Mouse (Mus musculus) intestine, embryonic 15.5 days (tissue): ENCODE results near the gene Sel1l3. TPM values are rescaled to one million over a fixed set of nuclear protein-coding genes. Genes with fewer than 3 reads are reported as not detected.

Experiments used
- ATAC-seq: fragments of 200-750 bp; cut with Nextera tagmentation; 2 replicates; pipeline ENCODE4 v1.8.0; 2017; ENCODE audit warnings: moderate TSS enrichment, moderate library complexity
- H3K27ac ChIP-seq: fragments of 300-500 bp; sonication (generic); 2 replicates; pipeline ENCODE4 v1.5.1; 2015; ENCODE audit warnings: mild to moderate bottlenecking, inconsistent platforms
- H3K27me3 ChIP-seq: fragments of 300-500 bp; sonication (generic); replicated peaks from 2 replicates; pipeline ENCODE4 v1.6.1; 2015; ENCODE audit warnings: inconsistent platforms
- H3K36me3 ChIP-seq: fragments of 300-500 bp; sonication (generic); 2 replicates; pipeline ENCODE4 v1.6.1; 2015; ENCODE audit warnings: inconsistent platforms
- H3K4me1 ChIP-seq: fragments of 300-500 bp; sonication (generic); replicated peaks from 2 replicates; pipeline ENCODE4 v1.6.1; 2015; ENCODE audit warnings: inconsistent platforms
- H3K4me2 ChIP-seq: fragments of 300-500 bp; sonication (generic); replicated peaks from 2 replicates; pipeline ENCODE4 v1.6.1; 2015; ENCODE audit warnings: mild to moderate bottlenecking, inconsistent platforms
- H3K4me3 ChIP-seq: fragments of 300-500 bp; sonication (generic); replicated peaks from 2 replicates; pipeline ENCODE4 v1.5.1; 2015; ENCODE audit warnings: inconsistent platforms
- H3K9ac ChIP-seq: fragments of 300-500 bp; sonication (generic); 2 replicates; pipeline ENCODE4 v1.6.1; 2015; ENCODE audit warnings: inconsistent platforms
- H3K9me3 ChIP-seq: fragments of 300-500 bp; sonication (generic); 2 replicates; pipeline ENCODE4 v1.6.1; 2016; ENCODE audit warnings: inconsistent platforms
- WGBS: fragments of 180-500 bp; shearing (Covaris S2); methylation state at CpG from one replicate; pipeline ENCODE4 v1.1.7; 2015; 5-methylcytosine and 5-hydroxymethylcytosine counted together
- polyA plus RNA-seq: library from polyadenylated mRNA; unstranded; fragments of >200 nt; fragmentation: Nextera tagmentation; extraction: Ambion mirVana; gene quantifications from 2 replicates; pipeline ENCODE4 v1.2.1, GENCODE M21; 2015

Gene Sel1l3
- polyA plus RNA-seq, 1 experiment from 2014 or later: 12.2 TPM

DNA sequence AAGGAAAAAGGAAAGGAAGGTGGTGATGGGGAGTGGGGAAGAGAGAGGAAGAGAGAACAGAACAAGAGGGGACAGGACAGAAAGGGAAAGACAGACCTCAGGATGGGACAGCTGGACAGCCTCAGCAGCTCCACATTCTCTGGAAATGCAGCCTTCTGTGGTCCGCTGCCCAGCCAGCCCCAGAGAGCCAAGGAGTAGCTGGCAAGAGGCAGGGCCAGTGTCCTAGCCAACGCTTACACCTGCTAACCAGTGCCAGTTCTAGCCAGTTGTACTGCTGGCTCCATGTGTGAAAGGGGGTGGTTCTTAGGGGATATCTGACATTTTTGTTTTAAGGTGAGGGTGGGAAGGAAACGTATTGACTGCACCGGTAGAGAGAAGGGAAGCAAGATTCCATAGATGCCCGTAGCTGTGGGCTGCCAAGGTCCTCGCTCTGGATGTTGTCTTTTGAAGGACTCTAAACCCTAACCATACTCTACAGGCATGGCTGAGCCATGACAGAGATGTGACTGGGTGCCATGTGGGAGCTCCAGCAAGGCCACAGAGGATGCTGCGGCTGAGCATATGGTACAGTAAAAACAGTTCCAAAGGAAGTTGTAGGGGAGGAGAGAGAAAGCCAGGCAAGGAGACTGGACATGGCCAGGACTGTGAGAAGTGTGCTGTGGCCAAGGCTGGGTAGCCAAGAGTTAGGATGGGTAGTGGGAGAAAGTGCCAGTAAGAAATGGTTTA is 64.6 kb downstream of the Sel1l3 start:
- H3K4me2 ChIP-seq: no peak overlapping the region
- no peaks in the 10 kb centered on the region for H3K4me1 ChIP-seq
- no peak overlapping the region for H3K27ac ChIP-seq
- 86% methylated on average over 7 of the region's 7 CpGs for WGBS
- H3K27me3 ChIP-seq: no peaks in the 10 kb centered on the region
- no peak overlapping the region for H3K9ac ChIP-seq
- H3K4me3 ChIP-seq: no peak overlapping the region
- peaks cover 3% of the 10 kb centered on the region; the same call in 1 of the 2 replicates for H3K36me3 ChIP-seq
- no peak for ATAC-seq
- no peaks in the 10 kb centered on the region for H3K9me3 ChIP-seq

- Histone ChIP-seq H3K27ac (no peak overlapping the region), H3K27me3 (no peaks in the 10 kb centered on the region), H3K9ac (no peak overlapping the region), H3K9me3 (no peaks in the 10 kb centered on the region), H3K36me3 (peaks cover 3% of the 10 kb centered on the region; the same call in 1 of the 2 replicates), H3K4me2 (no peak overlapping the region), H3K4me1 (no peaks in the 10 kb centered on the region), H3K4me3 (no peak overlapping the region)
- ATAC-seq: no peak
- WGBS: 39% methylated on average over 8 of the region's 8 CpGs
Observed at GRCm38 (mm10) chr5:53148160-53148923, 65.4 kb downstream of the Sel1l3 start.

DNA sequence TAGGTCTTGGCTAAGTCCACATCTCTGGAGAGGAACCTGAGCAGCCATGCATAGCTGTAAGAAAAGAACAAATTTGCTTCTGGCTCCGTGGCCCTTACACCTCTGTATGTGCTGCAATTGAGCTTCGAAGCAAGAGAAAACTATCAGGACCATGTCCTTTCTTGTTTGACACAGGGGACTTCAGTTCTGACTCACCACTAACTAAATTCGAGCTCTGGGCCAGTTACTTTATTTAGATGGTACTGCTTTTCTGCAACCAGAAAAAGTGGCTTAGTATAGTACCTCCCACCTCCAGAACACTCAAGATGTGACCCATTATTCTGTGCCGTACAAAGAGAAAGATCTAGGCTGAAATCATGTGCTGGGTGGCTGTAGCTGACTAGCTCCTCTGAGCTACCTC is 66.3 kb downstream of the Sel1l3 start:
- H3K4me1 ChIP-seq: no peaks in the 10 kb centered on the region
- 90% methylated on average over 4 of the region's 4 CpGs for WGBS
- H3K9me3 ChIP-seq: no peaks in the 10 kb centered on the region
- no peak overlapping the region for H3K4me2 ChIP-seq
- no peak overlapping the region for H3K27ac ChIP-seq
- H3K36me3 ChIP-seq: peaks cover 3% of the 10 kb centered on the region; the same call in 1 of the 2 replicates
- H3K27me3 ChIP-seq: no peaks in the 10 kb centered on the region
- no peak for ATAC-seq
- no peak overlapping the region for H3K4me3 ChIP-seq
- no peak overlapping the region for H3K9ac ChIP-seq

- no peaks in the 10 kb centered on the region for H3K9me3 ChIP-seq
- WGBS: 58% methylated on average over 4 of the region's 4 CpGs
- no peak overlapping the region for H3K4me3 ChIP-seq
- H3K27me3 ChIP-seq: no peaks in the 10 kb centered on the region
- no peak for ATAC-seq
- H3K36me3 ChIP-seq: peaks cover 3% of the 10 kb centered on the region; the same call in 1 of the 2 replicates
- H3K27ac ChIP-seq: no peak overlapping the region
- H3K4me1 ChIP-seq: no peaks in the 10 kb centered on the region
- no peak overlapping the region for H3K9ac ChIP-seq
- no peak overlapping the region for H3K4me2 ChIP-seq
Observed at GRCm38 (mm10) chr5:53146684-53147061, 67.1 kb downstream of the Sel1l3 start.

DNA sequence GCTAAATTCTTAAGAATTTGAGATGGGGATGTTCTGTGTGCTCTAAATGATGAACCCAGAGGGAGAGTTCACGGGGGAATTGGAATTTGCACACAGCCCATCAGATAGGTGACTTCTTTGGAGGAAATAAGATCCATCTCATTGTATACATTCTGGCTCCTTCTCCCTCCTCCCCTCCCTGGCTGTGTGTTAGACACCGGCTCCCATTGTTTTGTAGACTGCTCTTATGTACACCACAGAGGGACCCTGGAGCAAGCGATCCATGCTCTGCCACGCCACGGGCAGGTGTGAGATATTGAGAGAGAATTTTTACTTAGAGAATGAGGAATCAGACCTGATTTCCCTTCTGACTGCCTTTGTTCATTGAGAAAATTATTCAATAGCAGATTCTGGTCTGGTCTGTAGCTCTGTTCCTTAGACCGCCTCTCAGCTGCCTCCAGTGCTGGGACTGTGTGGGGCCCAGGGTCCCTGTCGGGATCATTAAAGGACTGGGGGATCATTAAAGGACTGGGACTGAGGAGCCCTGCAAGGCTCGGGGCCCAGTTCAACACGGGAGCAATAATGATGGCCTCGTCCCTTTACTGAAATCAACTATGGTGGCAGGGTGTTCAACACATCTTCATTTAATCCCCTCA is 67.6 kb downstream of the Sel1l3 start:
- H3K27ac ChIP-seq: no peak overlapping the region

GRCm38 (mm10) chr5:53142587-53142986 is 71.1 kb downstream of the Sel1l3 start:
- WGBS: 66% methylated on average over 5 of the region's 5 CpGs
- no peak overlapping the region for H3K27ac ChIP-seq

More for the DNA sequence above, 67.6 kb downstream of the Sel1l3 start:
- Histone ChIP-seq H3K36me3 (peaks cover 3% of the 10 kb centered on the region; the same call in 1 of the 2 replicates), H3K4me1 (no peaks in the 10 kb centered on the region), H3K9ac (no peak overlapping the region), H3K4me2 (no peak overlapping the region), H3K9me3 (no peaks in the 10 kb centered on the region), H3K4me3 (no peak overlapping the region), H3K27me3 (no peaks in the 10 kb centered on the region)
- no peak for ATAC-seq
- WGBS: 47% methylated on average over 10 of the region's 10 CpGs

GRCm38 (mm10) chr5:53140158-53140927 is 73.4 kb downstream of the Sel1l3 start:
- Histone ChIP-seq H3K27me3 (no peaks in the 10 kb centered on the region), H3K9ac (no peak overlapping the region), H3K4me2 (no peak overlapping the region), H3K9me3 (no peaks in the 10 kb centered on the region), H3K27ac (no peak overlapping the region), H3K4me1 (no peaks in the 10 kb centered on the region), H3K36me3 (peaks cover 3% of the 10 kb centered on the region; the same call in 1 of the 2 replicates), H3K4me3 (no peak overlapping the region)
- 90% methylated on average over 8 of the region's 8 CpGs for WGBS
- no peak for ATAC-seq

More at GRCm38 (mm10) chr5:53142587-53142986, 71.1 kb downstream of the Sel1l3 start:
- Histone ChIP-seq H3K4me1 (no peaks in the 10 kb centered on the region), H3K4me2 (no peak overlapping the region), H3K4me3 (no peak overlapping the region), H3K9ac (no peak overlapping the region), H3K36me3 (peaks cover 3% of the 10 kb centered on the region; the same call in 1 of the 2 replicates), H3K9me3 (no peaks in the 10 kb centered on the region), H3K27me3 (no peaks in the 10 kb centered on the region)
- no peak for ATAC-seq

GRCm38 (mm10) chr5:53139566-53139965 is 74.2 kb downstream of the Sel1l3 start:
- Histone ChIP-seq H3K4me1 (no peaks in the 10 kb centered on the region), H3K9me3 (no peaks in the 10 kb centered on the region)
- WGBS: 45% methylated on average over 11 of the region's 11 CpGs

GRCm38 (mm10) chr5:53139140-53139539 is 74.6 kb downstream of the Sel1l3 start:
- Histone ChIP-seq H3K36me3 (no peaks in the 10 kb centered on the region), H3K4me3 (no peak overlapping the region), H3K27ac (no peak overlapping the region), H3K4me1 (no peaks in the 10 kb centered on the region), H3K9me3 (no peaks in the 10 kb centered on the region), H3K4me2 (no peak overlapping the region), H3K9ac (no peak overlapping the region), H3K27me3 (no peaks in the 10 kb centered on the region)
- WGBS: 36% methylated on average over 4 of the region's 4 CpGs
- no peak for ATAC-seq

More at GRCm38 (mm10) chr5:53139566-53139965, 74.2 kb downstream of the Sel1l3 start:
- H3K4me3 ChIP-seq: no peak overlapping the region
- no peak overlapping the region for H3K4me2 ChIP-seq
- no peak overlapping the region for H3K27ac ChIP-seq
- ATAC-seq: no peak
- no peaks in the 10 kb centered on the region for H3K27me3 ChIP-seq
- H3K9ac ChIP-seq: no peak overlapping the region
- peaks cover 1% of the 10 kb centered on the region; the same call in 1 of the 2 replicates for H3K36me3 ChIP-seq

GRCm38 (mm10) chr5:53138025-53138424 is 75.7 kb downstream of the Sel1l3 start:
- Histone ChIP-seq H3K36me3 (no peaks in the 10 kb centered on the region), H3K4me3 (no peak overlapping the region), H3K4me2 (no peak overlapping the region), H3K27me3 (no peaks in the 10 kb centered on the region), H3K27ac (no peak overlapping the region), H3K4me1 (no peaks in the 10 kb centered on the region), H3K9me3 (no peaks in the 10 kb centered on the region), H3K9ac (no peak overlapping the region)
- WGBS: 82% methylated on average over 8 of the region's 8 CpGs
- no peak for ATAC-seq

- Histone ChIP-seq H3K4me3 (no peak overlapping the region), H3K9ac (no peak overlapping the region), H3K27me3 (no peaks in the 10 kb centered on the region), H3K4me1 (no peaks in the 10 kb centered on the region), H3K9me3 (no peaks in the 10 kb centered on the region), H3K4me2 (no peak overlapping the region), H3K36me3 (no peaks in the 10 kb centered on the region), H3K27ac (no peak overlapping the region)
- 85% methylated on average over 8 of the region's 8 CpGs for WGBS
- no peak for ATAC-seq
Observed at GRCm38 (mm10) chr5:53135984-53136383, 77.7 kb downstream of the Sel1l3 start.

- WGBS: 92% methylated on average over 2 of the region's 2 CpGs
- Histone ChIP-seq H3K36me3 (no peaks in the 10 kb centered on the region), H3K4me3 (no peak overlapping the region), H3K4me2 (no peak overlapping the region), H3K4me1 (no peaks in the 10 kb centered on the region), H3K27me3 (no peaks in the 10 kb centered on the region), H3K27ac (no peak overlapping the region), H3K9me3 (no peaks in the 10 kb centered on the region), H3K9ac (no peak overlapping the region)
- ATAC-seq: no peak
Observed at GRCm38 (mm10) chr5:53134003-53134402, 79.7 kb downstream of the Sel1l3 start.
